8 mouse cellular contexts compared by ENCODE assay signal in the genomic region with DNA sequence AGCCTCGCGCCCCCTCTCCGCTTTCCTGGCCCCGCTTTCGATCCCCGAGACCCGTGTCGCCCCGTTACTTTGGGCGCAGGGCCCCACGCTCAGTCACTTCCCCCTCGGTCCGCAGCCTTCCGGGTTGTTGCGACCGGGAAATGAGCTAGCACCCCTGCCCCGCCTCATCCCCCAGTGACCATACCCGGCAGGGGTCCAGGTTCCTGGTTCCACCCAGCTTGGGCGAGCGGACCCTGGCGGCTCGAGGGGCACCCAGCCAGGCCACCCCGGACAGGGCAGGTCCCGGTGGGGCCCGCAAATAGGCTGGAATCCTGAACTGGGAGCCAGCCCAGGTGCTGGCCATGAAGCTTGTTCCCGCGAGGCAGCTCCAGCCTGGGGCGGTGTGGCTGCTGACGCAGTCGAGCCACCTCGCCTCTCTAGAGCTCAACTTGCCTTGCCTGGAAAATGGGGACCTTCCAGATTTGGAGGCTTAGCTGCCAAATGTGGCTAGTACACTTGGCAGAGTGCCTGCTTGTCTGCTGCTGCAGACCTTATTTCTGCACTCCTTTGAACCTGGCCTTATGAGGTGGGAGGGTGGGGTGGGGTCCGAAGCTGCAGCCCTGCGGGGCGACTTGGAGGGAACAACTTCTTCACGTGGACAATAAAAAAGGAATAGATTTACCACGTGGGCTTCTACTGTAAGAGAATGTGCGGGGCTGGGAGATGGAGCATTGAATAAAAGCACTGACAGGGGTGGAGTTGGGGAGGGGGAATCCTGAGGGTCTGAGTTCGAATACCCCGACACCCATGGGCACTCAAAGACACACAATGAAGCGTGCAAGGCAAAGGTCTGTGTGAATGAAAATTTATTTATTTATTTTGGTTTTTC. TPM values are rescaled to one million over a fixed set of nuclear protein-coding genes. Genes with fewer than 3 reads are reported as not detected.
A peak's percentile ranks its signal among the peaks of the same experiment; 100 is the strongest.
DNase-seq lines count a peak whose midpoint lies in the region; ATAC-seq and TF ChIP-seq lines count a peak whose summit lies in the region.

No protein-coding gene starts in this region.

- peak overlapping the region; percentile 89 to 98 for H3K4me3 ChIP-seq in MEL (ENCODE audit: control insufficient read depth in 1 of 2, insufficient read depth in 1 of 2, low read depth in 2 of 2, low read length in 2 of 2)
- peak overlapping the region; percentile 55 for H3K4me3 ChIP-seq in embryonic facial prominence, embryonic 12.5 days
- H3K4me3 ChIP-seq in heart, embryonic 14.5 days (ENCODE audit: control insufficient read depth in 1 of 2, insufficient read depth in 1 of 2, low read depth in 1 of 2, low read length in 2 of 2): peak overlapping the region; percentile 54 to 87
- H3K4me3 ChIP-seq in kidney, embryonic 16.5 days (ENCODE audit: low read length): peak overlapping the region; percentile 77

- no peak for TF ChIP-seq RAD21 in MEL (IDR thresholded peaks at IDR 0.05; ENCODE audit: low read depth, low read length)

- peak; percentile 33 to 51; a peak in 2 of 4 replicates for TF ChIP-seq EP300 in MEL (IDR thresholded peaks at IDR 0.05; ENCODE audit: low read depth in 1 of 2, low read length in 2 of 2)

- 22% methylated on average over 33 of the region's 40 CpGs for WGBS in embryonic facial prominence, embryonic 12.5 days
- 15% methylated on average over 37 of the region's 40 CpGs for WGBS in heart, embryonic 14.5 days
- whole genome bisulfite sequencing in kidney, embryonic 16.5 days: 13% methylated on average over 40 of the region's 40 CpGs

- H3K9ac ChIP-seq in MEL (ENCODE audit: control insufficient read depth, low read depth, low read length, poor library complexity, severe bottlenecking): peak overlapping the region; percentile 82
- peak overlapping the region; percentile 62 for H3K9ac ChIP-seq in embryonic facial prominence, embryonic 12.5 days
- H3K9ac ChIP-seq in heart, embryonic 14.5 days (ENCODE audit: low read length): peak overlapping the region; percentile 82
- H3K9ac ChIP-seq in kidney, embryonic 16.5 days (replicated peaks; ENCODE audit: low read length): peak overlapping the region; percentile 79

- no peaks in the 10 kb centered on the region for H3K9me3 ChIP-seq in MEL (replicated peaks; ENCODE audit: insufficient read depth, low read length)
- H3K9me3 ChIP-seq in embryonic facial prominence, embryonic 12.5 days: no peaks in the 10 kb centered on the region
- no peaks in the 10 kb centered on the region for H3K9me3 ChIP-seq in heart, embryonic 14.5 days (ENCODE audit: control insufficient read depth, low read length)
- H3K9me3 ChIP-seq in kidney, embryonic 16.5 days (ENCODE audit: low read length): no peaks in the 10 kb centered on the region

- H3K27ac ChIP-seq in MEL (ENCODE audit: control insufficient read depth, low read depth, low read length): peak overlapping the region; percentile 97
- no peak overlapping the region for H3K27ac ChIP-seq in embryonic facial prominence, embryonic 12.5 days
- H3K27ac ChIP-seq in heart, embryonic 14.5 days (replicated peaks in 1 of 2; ENCODE audit: control insufficient read depth in 1 of 2, insufficient read depth in 1 of 2, low read depth in 2 of 2, low read length in 2 of 2): peak overlapping the region; percentile 23 to 54
- peak overlapping the region; percentile 73 for H3K27ac ChIP-seq in kidney, embryonic 16.5 days (ENCODE audit: low read length)

- no peak for TF ChIP-seq CTCF in MEL (IDR thresholded peaks at IDR 0.05 in 2 of 3, conservative IDR thresholded peaks at IDR 0.05 in 1 of 3; ENCODE audit: control insufficient read depth in 1 of 3, insufficient read depth in 1 of 3, low read depth in 2 of 3, low read length in 3 of 3, poor library complexity in 1 of 3, severe bottlenecking in 1 of 3)

- peak; percentile 23 to 45; a peak in 2 of 4 replicates for TF ChIP-seq POLR2A in MEL (IDR thresholded peaks at IDR 0.05; ENCODE audit: control insufficient read depth in 1 of 2, insufficient read depth in 1 of 2, low read depth in 1 of 2, low read length in 2 of 2, poor library complexity in 1 of 2)

- H3K27me3 ChIP-seq in MEL (ENCODE audit: control insufficient read depth in 1 of 2, insufficient read depth in 2 of 2, low read length in 2 of 2): no peaks in the 10 kb centered on the region
- peaks cover 6% of the 10 kb centered on the region; the same call in 1 of the 2 replicates for H3K27me3 ChIP-seq in embryonic facial prominence, embryonic 12.5 days
- no peaks in the 10 kb centered on the region for H3K27me3 ChIP-seq in heart, embryonic 14.5 days (ENCODE audit: control insufficient read depth, insufficient read depth, low read length)
- no peaks in the 10 kb centered on the region for H3K27me3 ChIP-seq in kidney, embryonic 16.5 days (ENCODE audit: insufficient read depth, low read length)

- H3K4me1 ChIP-seq in MEL (ENCODE audit: control insufficient read depth in 1 of 2, insufficient read depth in 2 of 2, low read length in 2 of 2): peaks cover 4 to 18% of the 10 kb centered on the region in 2 experiments; a peak in 3 of 4 replicates
- H3K4me1 ChIP-seq in embryonic facial prominence, embryonic 12.5 days: 0 out of 2 replicates have a peak, but pooled peaks cover 11% of the 10 kb centered on the region
- peaks cover 7 to 14% of the 10 kb centered on the region in 2 experiments; a peak in 1 of 4 replicates for H3K4me1 ChIP-seq in heart, embryonic 14.5 days (ENCODE audit: control insufficient read depth in 2 of 2, insufficient read depth in 2 of 2, low read length in 2 of 2)
- H3K4me1 ChIP-seq in kidney, embryonic 16.5 days (ENCODE audit: insufficient read depth, low read length): peaks cover 31% of the 10 kb centered on the region

- H3K79me2 ChIP-seq in MEL (ENCODE audit: control insufficient read depth, insufficient read depth, low read length, poor library complexity): peaks cover 47% of the 10 kb centered on the region

- DNase-seq in 3T3-L1 (ENCODE audit: low read depth, low spot score) (peak; percentile 78), MEL (ENCODE audit: low read depth, low spot score) (peak; percentile 87)
- DNase-seq in lung, postnatal 36 days: peak; percentile 78
- DNase-seq in retina, embryonic 14.5 days (ENCODE audit: low spot score): peak; percentile 22
- no peak for DNase-seq in left cerebral cortex, adult 11 months (ENCODE audit: low spot score)

- H3K4me2 ChIP-seq in embryonic facial prominence, embryonic 12.5 days (replicated peaks): peak overlapping the region; percentile 81
- H3K4me2 ChIP-seq in heart, embryonic 14.5 days (ENCODE audit: low read length): peak overlapping the region; percentile 89
- peak overlapping the region; percentile 85 for H3K4me2 ChIP-seq in kidney, embryonic 16.5 days (replicated peaks; ENCODE audit: low read depth, low read length)

- H3K36me3 ChIP-seq in MEL (ENCODE audit: control insufficient read depth in 1 of 2, insufficient read depth in 2 of 2, low read length in 2 of 2): peaks cover 3 to 13% of the 10 kb centered on the region in 2 experiments; a peak in 3 of 4 replicates
- H3K36me3 ChIP-seq in embryonic facial prominence, embryonic 12.5 days: peaks cover 13% of the 10 kb centered on the region
- H3K36me3 ChIP-seq in heart, embryonic 14.5 days (ENCODE audit: control insufficient read depth, insufficient read depth, low read length): peaks cover 9% of the 10 kb centered on the region
- H3K36me3 ChIP-seq in kidney, embryonic 16.5 days (ENCODE audit: insufficient read depth, low read length): peaks cover 11% of the 10 kb centered on the region

- ATAC-seq in embryonic facial prominence, embryonic 12.5 days (ENCODE audit: insufficient number of reproducible peaks, insufficient read depth, low FRiP score, low TSS enrichment): no peak
- peak; percentile 33 for ATAC-seq in heart, embryonic 14.5 days (ENCODE audit: insufficient number of reproducible peaks, insufficient read depth, low FRiP score, low read depth)
- ATAC-seq in kidney, embryonic 16.5 days (ENCODE audit: low FRiP score, low TSS enrichment): peak; percentile 44

RNA-seq across cellular contexts. Expression of a gene that starts 0.8 kb away (rescaled TPM):
- 432 and 582 TPM in 2 replicates for total RNA-seq in MEL (2012; rRNA removed)
- polyA plus RNA-seq in MEL (2012; ENCODE audit: insufficient read depth in 1 of 2, insufficient read length in 2 of 2, low read depth in 1 of 2, low replicate concordance in 2 of 2, missing spikeins in 1 of 2): 100 to 1,000 TPM; 143 to 708 TPM
- polyA plus RNA-seq in embryonic facial prominence, embryonic 12.5 days (2016; fragmentation: Nextera tagmentation; extraction: Ambion mirVana): 132 and 134 TPM in 2 replicates
- polyA plus RNA-seq in heart, embryonic 14.5 days (2014; fragmentation: Nextera tagmentation; extraction: Ambion mirVana): 84.8 and 137 TPM in 2 replicates
- 325 and 354 TPM in 2 replicates for polyA plus RNA-seq in kidney, embryonic 16.5 days (2015; fragmentation: Nextera tagmentation; extraction: Ambion mirVana)

RNA-seq across cellular contexts. Expression of a gene that starts 25.2 kb away (rescaled TPM):
- 104 and 106 TPM in 2 replicates for total RNA-seq in MEL (2012; rRNA removed)
- polyA plus RNA-seq in MEL (2012; ENCODE audit: insufficient read depth in 1 of 2, insufficient read length in 2 of 2, low read depth in 1 of 2, low replicate concordance in 2 of 2, missing spikeins in 1 of 2): 100 to 1,000 TPM in 1 of 2 experiments, not detected in 1; 301 TPM
- polyA plus RNA-seq in embryonic facial prominence, embryonic 12.5 days (2016; fragmentation: Nextera tagmentation; extraction: Ambion mirVana): 129 and 130 TPM in 2 replicates
- polyA plus RNA-seq in heart, embryonic 14.5 days (2014; fragmentation: Nextera tagmentation; extraction: Ambion mirVana): 60.9 and 69.1 TPM in 2 replicates
- 77.0 and 93.6 TPM in 2 replicates for polyA plus RNA-seq in kidney, embryonic 16.5 days (2015; fragmentation: Nextera tagmentation; extraction: Ambion mirVana)

RNA-seq across cellular contexts. Expression of a gene that starts 25.3 kb away (rescaled TPM):
- 203 and 207 TPM in 2 replicates for total RNA-seq in MEL (2012; rRNA removed)
- polyA plus RNA-seq in MEL (2012; ENCODE audit: insufficient read depth in 1 of 2, insufficient read length in 2 of 2, low read depth in 1 of 2, low replicate concordance in 2 of 2, missing spikeins in 1 of 2): 100 to 1,000 TPM in 1 of 2 experiments, not detected in 1; 193 TPM
- polyA plus RNA-seq in embryonic facial prominence, embryonic 12.5 days (2016; fragmentation: Nextera tagmentation; extraction: Ambion mirVana): 218 and 235 TPM in 2 replicates
- 130 and 135 TPM in 2 replicates for polyA plus RNA-seq in heart, embryonic 14.5 days (2014; fragmentation: Nextera tagmentation; extraction: Ambion mirVana)
- polyA plus RNA-seq in kidney, embryonic 16.5 days (2015; fragmentation: Nextera tagmentation; extraction: Ambion mirVana): 186 TPM in 2 replicates

RNA-seq across cellular contexts. Expression of a gene that starts 31.0 kb away (rescaled TPM):
- total RNA-seq in MEL (2012; rRNA removed): 0.35 and 2.5 TPM in 2 replicates
- 1 to 10 TPM in 1 of 2 experiments, not detected in 1; 2.2 TPM for polyA plus RNA-seq in MEL (2012; ENCODE audit: insufficient read depth in 1 of 2, insufficient read length in 2 of 2, low read depth in 1 of 2, low replicate concordance in 2 of 2, missing spikeins in 1 of 2)
- polyA plus RNA-seq in embryonic facial prominence, embryonic 12.5 days (2016; fragmentation: Nextera tagmentation; extraction: Ambion mirVana): not detected in 2 replicates
- not detected in 2 replicates for polyA plus RNA-seq in heart, embryonic 14.5 days (2014; fragmentation: Nextera tagmentation; extraction: Ambion mirVana)
- polyA plus RNA-seq in kidney, embryonic 16.5 days (2015; fragmentation: Nextera tagmentation; extraction: Ambion mirVana): not detected in 2 replicates

RNA-seq across cellular contexts. Expression of a gene that starts 31.2 kb away (rescaled TPM):
- total RNA-seq in MEL (2012; rRNA removed): 85.8 and 96.9 TPM in 2 replicates
- 100 to 1,000 TPM; 187 to 306 TPM for polyA plus RNA-seq in MEL (2012; ENCODE audit: insufficient read depth in 1 of 2, insufficient read length in 2 of 2, low read depth in 1 of 2, low replicate concordance in 2 of 2, missing spikeins in 1 of 2)
- 158 and 159 TPM in 2 replicates for polyA plus RNA-seq in embryonic facial prominence, embryonic 12.5 days (2016; fragmentation: Nextera tagmentation; extraction: Ambion mirVana)
- 101 and 107 TPM in 2 replicates for polyA plus RNA-seq in heart, embryonic 14.5 days (2014; fragmentation: Nextera tagmentation; extraction: Ambion mirVana)
- 142 and 150 TPM in 2 replicates for polyA plus RNA-seq in kidney, embryonic 16.5 days (2015; fragmentation: Nextera tagmentation; extraction: Ambion mirVana)
